Mouse (Mus musculus): Measurements from ENCODE around the gene Slc6a1. TPM values are rescaled to one million over a fixed set of nuclear protein-coding genes. Genes with fewer than 3 reads are reported as not detected.

The Slc6a1 gene
- total RNA-seq, 2 experiments from 2014 or later: 292 to 295 TPM

DNA sequence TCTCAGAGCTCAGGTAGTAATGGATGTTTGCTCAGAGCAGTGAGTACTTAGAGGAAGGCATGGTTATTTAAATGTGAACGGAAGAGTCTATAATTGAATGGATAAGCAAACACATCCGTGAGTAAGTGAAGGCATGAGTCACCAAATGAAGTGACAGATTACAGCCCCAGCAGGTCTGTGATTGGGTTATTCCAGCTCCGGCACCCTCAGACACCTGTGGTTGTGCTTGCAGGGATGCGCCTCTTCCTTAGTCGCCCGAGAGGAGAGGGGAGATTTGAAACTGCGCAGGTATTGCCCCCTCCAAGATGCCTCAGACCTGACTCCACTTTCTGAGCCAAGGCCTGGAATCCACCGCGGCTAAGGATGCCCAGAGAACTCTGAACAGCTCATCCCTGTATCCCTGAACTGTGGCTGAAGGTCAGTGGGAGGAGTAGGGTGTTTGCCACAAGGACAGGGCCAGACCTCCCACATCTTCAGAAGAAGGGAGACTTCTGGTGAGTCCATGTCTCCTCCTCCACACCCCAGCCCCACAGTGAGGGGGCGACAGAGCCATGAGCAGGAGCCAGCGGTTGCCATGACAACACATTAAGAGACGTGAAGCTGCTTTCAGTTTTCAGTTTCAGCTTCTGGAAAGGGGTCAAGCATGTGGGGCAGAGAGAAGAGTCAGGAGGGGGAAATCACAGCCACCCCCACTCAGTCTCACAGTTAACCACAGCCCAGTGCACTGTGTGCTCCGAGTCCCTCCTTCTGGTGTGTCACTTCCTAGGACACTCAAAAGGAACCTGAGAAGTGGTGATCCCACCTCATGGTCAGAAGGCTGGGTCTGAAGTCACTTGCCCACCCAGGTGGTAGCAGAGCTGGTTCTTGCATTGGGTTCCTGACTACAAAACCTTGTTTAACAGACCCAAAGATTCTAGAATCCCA, 65.7 kb downstream of the Slc6a1 start:
- peak in 1 of 2 experiments; percentile 30 for DNase-seq (ENCODE audit: extremely low spot score in 1 of 2, low spot score in 1 of 2)

DNA sequence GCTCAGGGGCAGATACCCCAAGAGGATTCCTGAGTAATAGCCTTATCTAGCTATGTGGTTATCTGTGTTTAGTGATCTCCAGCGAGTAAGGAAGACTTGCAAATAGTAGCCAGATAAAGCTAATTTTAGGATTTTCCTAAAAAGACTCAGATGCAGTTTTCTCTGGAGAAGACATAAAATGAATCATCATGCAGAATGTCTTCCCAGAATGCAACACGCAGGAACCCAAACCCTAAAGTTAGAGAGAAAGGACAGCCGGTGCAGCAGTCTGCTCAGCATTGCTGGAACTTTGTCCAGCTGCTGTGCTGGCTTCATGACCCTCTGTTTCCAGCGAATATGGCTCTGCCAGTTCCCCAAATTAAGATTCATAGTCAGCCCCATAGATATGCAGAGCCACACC, 72.2 kb downstream of the Slc6a1 start:
- DNase-seq (ENCODE audit: extremely low spot score in 1 of 2, low spot score in 1 of 2): no peak

GRCm38 (mm10) chr6:114358171-114358570, 75.7 kb downstream of the Slc6a1 start:
- no peak for DNase-seq (ENCODE audit: extremely low spot score in 1 of 2, low spot score in 1 of 2)

GRCm38 (mm10) chr6:114362355-114362754, 79.9 kb downstream of the Slc6a1 start:
- DNase-seq (ENCODE audit: extremely low spot score in 1 of 2, low spot score in 1 of 2): no peak

DNA sequence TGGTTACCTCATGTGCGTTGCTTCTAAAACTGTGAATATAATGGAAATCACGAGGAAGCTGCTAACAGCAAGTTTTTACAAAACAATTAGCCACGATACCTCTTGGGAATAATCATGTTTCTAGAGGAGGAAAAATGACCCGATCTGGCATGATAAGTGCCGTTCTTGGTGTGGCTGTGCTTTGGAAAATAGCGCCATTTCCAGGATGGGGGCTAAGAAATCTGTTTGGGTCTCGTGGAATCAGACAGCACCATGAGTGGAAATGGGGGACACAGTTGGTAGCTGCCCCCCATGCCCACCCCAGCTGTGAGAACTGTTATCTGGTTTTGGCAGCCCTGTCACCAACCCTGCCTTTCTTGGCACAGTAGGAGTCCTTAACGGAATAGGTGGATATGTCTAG, 81.3 kb downstream of the Slc6a1 start:
- no peak for DNase-seq (ENCODE audit: extremely low spot score in 1 of 2, low spot score in 1 of 2)

GRCm38 (mm10) chr6:114364734-114365133, 82.3 kb downstream of the Slc6a1 start:
- no peak for DNase-seq (ENCODE audit: extremely low spot score in 1 of 2, low spot score in 1 of 2)

GRCm38 (mm10) chr6:114366191-114366590, 83.8 kb downstream of the Slc6a1 start:
- no peak for DNase-seq (ENCODE audit: extremely low spot score in 1 of 2, low spot score in 1 of 2)

Other genes with a start within 250 kb of the Slc6a1 start
- gene Atp2b2, start 240.0 kb upstream of the Slc6a1 start, total RNA-seq (2021): 100 to 1,000 TPM; 313 to 346 TPM
- 10 to 100 TPM; 92.1 to 98.6 TPM for gene Slc6a11, start 151.4 kb upstream of the Slc6a1 start, total RNA-seq (2021)
- gene Hrh1, start 115.3 kb downstream of the Slc6a1 start, total RNA-seq (2021): 1 to 10 TPM; 4.5 to 5.1 TPM